Mouse (Mus musculus): ENCODE data around the gene App. TPM values are rescaled to one million over a fixed set of nuclear protein-coding genes. Genes with fewer than 3 reads are reported as not detected.

The App gene
- total RNA-seq, 2 experiments from 2014 or later: 1,175 to 1,228 TPM

- no peak for TF ChIP-seq CTCF (conservative IDR thresholded peaks at IDR 0.05)
- H3K27ac ChIP-seq: peak overlapping the region; percentile 43
- no peak for DNase-seq (ENCODE audit: low spot score in 2 of 2)
Observed at GRCm38 (mm10) chr16:85017845-85018244, 155.7 kb downstream of the App start.

GRCm38 (mm10) chr16:85012695-85013094, 160.9 kb downstream of the App start:
- Histone ChIP-seq H3K27ac (0 out of 2 replicates have a peak overlapping the region, but pooled peaks have one; percentile 14), H3K4me3 (no peak overlapping the region)
- DNase-seq (ENCODE audit: low spot score in 2 of 2): no peak
- no peak for TF ChIP-seq CTCF (conservative IDR thresholded peaks at IDR 0.05)

More at GRCm38 (mm10) chr16:85017845-85018244, 155.7 kb downstream of the App start:
- H3K4me3 ChIP-seq: no peak overlapping the region

GRCm38 (mm10) chr16:85012172-85012571, 161.4 kb downstream of the App start:
- Histone ChIP-seq H3K27ac (0 out of 2 replicates have a peak overlapping the region, but pooled peaks have one; percentile 14), H3K4me3 (no peak overlapping the region)
- no peak for DNase-seq (ENCODE audit: low spot score in 2 of 2)
- TF ChIP-seq CTCF (conservative IDR thresholded peaks at IDR 0.05): no peak

GRCm38 (mm10) chr16:85010651-85011050, 162.9 kb downstream of the App start:
- Histone ChIP-seq H3K4me3 (no peak overlapping the region), H3K27ac (0 out of 2 replicates have a peak overlapping the region, but pooled peaks have one; percentile 32)
- no peak for DNase-seq (ENCODE audit: low spot score in 2 of 2)
- TF ChIP-seq CTCF (conservative IDR thresholded peaks at IDR 0.05): no peak

GRCm38 (mm10) chr16:85008866-85009645, 164.5 kb downstream of the App start:
- TF ChIP-seq CTCF (conservative IDR thresholded peaks at IDR 0.05): no peak
- DNase-seq (ENCODE audit: low spot score in 2 of 2): no peak
- Histone ChIP-seq H3K27ac (peak overlapping the region; percentile 48; the same call in 1 of the 2 replicates), H3K4me3 (no peak overlapping the region)

DNA sequence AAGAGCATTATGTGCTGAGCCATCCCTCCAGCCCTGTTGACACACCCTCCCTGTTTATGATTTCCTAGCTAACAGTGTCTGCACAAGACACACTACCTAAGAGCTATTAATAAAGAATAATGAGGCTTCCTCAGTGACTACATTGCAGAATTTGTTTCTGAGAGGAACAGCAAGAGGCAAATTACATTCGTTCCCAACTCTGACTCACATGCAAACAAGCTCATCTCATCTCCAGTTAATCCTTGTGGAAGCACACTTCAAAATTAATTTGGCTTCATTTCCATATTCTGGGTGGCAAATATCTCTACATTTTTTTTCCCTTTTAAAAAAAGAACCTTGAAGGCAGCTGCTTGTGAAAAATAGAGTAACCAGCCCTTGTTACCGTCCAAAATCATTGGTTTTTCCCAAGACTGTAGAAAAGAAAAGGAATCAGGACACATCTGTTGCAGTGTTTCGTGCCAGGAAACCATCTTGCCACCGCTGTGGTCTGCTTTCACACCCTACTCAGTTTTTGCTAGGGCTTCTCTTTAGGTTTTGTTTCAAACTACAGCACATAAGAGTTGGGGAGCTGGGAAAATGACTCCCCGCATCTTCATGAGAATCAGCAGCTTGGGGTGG, 171.5 kb downstream of the App start:
- DNase-seq (ENCODE audit: low spot score in 2 of 2): peak; percentile 71 to 72
- H3K4me3 ChIP-seq: no peak overlapping the region
- peak overlapping the region; percentile 56; the same call in 1 of the 2 replicates for H3K27ac ChIP-seq
- TF ChIP-seq CTCF (conservative IDR thresholded peaks at IDR 0.05): no peak

DNA sequence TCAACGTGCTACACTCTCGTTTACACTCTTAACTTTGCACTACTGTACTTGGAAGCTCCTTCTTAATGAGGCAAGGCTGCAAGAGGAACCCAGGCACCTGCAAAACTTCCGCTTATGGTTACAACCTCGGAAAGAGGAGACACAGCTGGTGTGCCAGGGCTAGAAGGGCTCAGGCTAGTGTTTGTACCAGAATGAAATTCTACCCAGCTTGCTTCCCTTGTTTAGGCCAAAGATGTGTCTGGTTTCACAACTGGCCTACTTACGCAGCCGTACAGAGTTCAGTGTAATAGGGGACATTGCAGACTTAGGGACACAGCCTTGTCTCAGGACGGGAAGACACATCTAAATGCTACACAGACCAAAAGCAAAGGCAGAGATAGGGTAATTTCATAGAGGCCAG, 173.3 kb downstream of the App start:
- Histone ChIP-seq H3K4me3 (no peak overlapping the region), H3K27ac (0 out of 2 replicates have a peak overlapping the region, but pooled peaks have one; percentile 10)
- no peak for DNase-seq (ENCODE audit: low spot score in 2 of 2)
- no peak for TF ChIP-seq CTCF (conservative IDR thresholded peaks at IDR 0.05)

GRCm38 (mm10) chr16:84997551-84997950, 176.0 kb downstream of the App start:
- peak overlapping the region; percentile 48 for H3K27ac ChIP-seq
- no peak for TF ChIP-seq CTCF (conservative IDR thresholded peaks at IDR 0.05)
- no peak overlapping the region for H3K4me3 ChIP-seq
- no peak for DNase-seq (ENCODE audit: low spot score in 2 of 2)

DNA sequence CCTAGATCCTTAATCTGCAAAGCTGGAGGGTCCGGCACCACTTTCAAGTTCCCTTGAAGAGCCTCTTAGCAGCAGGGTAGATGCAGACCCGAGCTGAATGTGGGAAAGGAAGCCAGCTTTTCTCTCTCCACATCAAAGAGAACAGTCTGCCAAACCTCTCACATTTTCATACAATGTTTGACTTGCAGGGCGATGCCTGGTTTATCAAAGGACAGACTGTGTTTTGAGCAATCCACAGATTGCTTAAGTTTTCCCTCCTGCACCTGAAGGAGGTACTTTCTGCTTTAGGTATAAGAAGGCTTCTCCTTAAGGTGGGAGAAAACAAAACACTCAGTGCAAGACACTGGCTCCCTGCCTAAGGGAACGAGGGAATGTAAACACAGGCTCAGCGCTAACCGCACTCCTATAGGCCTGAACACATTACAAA, 178.1 kb downstream of the App start:
- TF ChIP-seq CTCF (conservative IDR thresholded peaks at IDR 0.05): no peak
- Histone ChIP-seq H3K27ac (0 out of 2 replicates have a peak overlapping the region, but pooled peaks have one; percentile 33), H3K4me3 (no peak overlapping the region)
- no peak for DNase-seq (ENCODE audit: low spot score in 2 of 2)

DNA sequence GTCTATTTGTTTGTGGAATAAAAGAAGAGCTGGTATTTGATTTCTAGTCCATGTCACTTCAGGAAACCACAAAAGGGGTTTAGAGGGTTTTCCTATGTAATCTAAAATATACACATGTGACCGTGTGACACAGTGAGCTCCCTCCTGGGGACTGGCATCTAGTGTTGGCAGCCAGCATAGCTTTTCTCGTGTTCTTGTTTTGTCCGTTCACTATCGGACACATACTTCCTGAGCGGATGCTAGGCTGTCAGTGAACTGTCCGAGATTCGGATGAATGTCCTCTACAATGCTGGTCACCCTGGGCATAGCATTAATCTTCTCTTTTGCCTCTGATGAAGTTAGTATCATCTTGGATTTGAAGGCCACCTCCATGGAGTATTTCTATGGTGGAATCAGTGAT, 180.7 kb downstream of the App start:
- H3K27ac ChIP-seq: 0 out of 2 replicates have a peak overlapping the region, but pooled peaks have one; percentile 10
- no peak overlapping the region for H3K4me3 ChIP-seq
- TF ChIP-seq CTCF (conservative IDR thresholded peaks at IDR 0.05): no peak
- DNase-seq (ENCODE audit: low spot score in 2 of 2): no peak

DNA sequence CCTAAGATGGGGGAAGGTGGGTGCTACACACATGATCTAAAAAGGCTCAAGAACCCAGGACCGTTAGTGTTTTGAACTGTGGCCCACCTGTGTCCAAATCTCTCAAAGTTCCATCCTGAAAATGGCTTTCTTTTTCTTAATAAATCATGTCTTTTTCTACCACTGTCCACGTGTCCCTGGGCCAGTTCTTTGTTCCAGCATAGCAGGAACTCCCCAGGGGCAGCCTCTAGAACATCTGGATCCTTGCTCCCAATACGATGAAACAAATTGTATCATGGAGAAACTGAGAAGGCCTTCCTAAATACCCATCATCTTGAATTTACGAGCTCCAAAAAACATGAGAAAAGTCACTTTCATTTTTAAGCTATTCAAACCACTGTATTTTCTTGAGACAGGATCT, 182.6 kb downstream of the App start:
- DNase-seq (ENCODE audit: low spot score in 2 of 2): no peak
- no peak for TF ChIP-seq CTCF (conservative IDR thresholded peaks at IDR 0.05)
- Histone ChIP-seq H3K4me3 (no peak overlapping the region), H3K27ac (peak overlapping the region; percentile 32; the same call in 1 of the 2 replicates)

DNA sequence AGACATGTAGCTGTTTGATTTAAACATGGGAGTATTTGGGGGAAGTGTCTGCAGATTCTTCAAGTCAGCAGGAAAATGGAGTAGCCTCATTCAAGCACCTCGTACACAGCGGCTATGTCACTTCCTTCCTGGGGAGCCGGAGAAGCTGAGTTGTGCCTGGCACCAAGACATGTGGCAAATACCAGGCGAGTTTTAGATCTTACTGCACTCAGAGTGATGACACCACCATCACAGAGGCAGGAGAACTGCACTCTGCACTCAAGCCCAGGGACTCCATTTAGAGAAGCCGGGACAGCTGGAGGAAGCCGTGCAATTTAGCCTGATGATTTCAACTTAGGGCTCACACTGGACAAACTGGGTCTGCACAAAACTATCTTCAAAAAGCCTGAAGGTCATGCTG, 183.6 kb downstream of the App start:
- no peak for TF ChIP-seq CTCF (conservative IDR thresholded peaks at IDR 0.05)
- no peak overlapping the region for H3K4me3 ChIP-seq
- peak overlapping the region; percentile 32; the same call in 1 of the 2 replicates for H3K27ac ChIP-seq
- no peak for DNase-seq (ENCODE audit: low spot score in 2 of 2)

DNA sequence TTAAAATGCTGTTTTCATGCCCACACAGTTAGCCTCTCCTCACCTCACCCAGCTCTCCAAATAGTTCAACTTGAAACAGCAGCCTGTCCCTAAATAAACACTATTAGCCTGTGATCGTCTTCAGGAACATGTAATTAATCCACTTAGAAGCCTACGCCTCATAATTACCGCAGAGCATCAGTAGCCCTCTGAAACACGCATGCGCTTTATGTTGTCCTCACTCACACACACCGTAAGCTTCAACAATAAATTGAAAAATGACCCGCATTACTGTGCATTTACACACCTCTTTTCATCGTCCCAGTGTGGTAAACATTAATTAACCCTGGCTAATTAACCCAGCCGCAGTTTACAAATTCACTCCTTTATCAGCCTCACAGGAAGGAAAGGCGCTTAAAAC, 184.1 kb downstream of the App start:
- Histone ChIP-seq H3K4me3 (no peak overlapping the region), H3K27ac (peak overlapping the region; percentile 32; the same call in 1 of the 2 replicates)
- DNase-seq (ENCODE audit: low spot score in 2 of 2): no peak
- no peak for TF ChIP-seq CTCF (conservative IDR thresholded peaks at IDR 0.05)

Measured in layer of hippocampus, adult 2 months (tissue).